Mouse (Mus musculus) forebrain, postnatal 0 days (tissue): ENCODE results near the gene Nek8. TPM values are rescaled to one million over a fixed set of nuclear protein-coding genes. Genes with fewer than 3 reads are reported as not detected.
A peak's percentile ranks its signal among the peaks of the same experiment; 100 is the strongest.

Experiments
- ATAC-seq: fragments of 200-750 bp; cut with Nextera tagmentation; 2 replicates; pipeline ENCODE4 v1.8.0; 2017; ENCODE audit warnings: mild to moderate bottlenecking, moderate library complexity
- DNase-seq: peaks from one replicate; pipeline ENCODE4 v3.0.0-alpha.2; 2015
- H3K27ac ChIP-seq: fragments of 300-500 bp; sonication (generic); 2 replicates; pipeline ENCODE4 v1.5.1; 2014; ENCODE audit warnings: low read depth, mild to moderate bottlenecking, antibody characterized with exemption, low read length, moderate library complexity, mixed read lengths
- H3K27me3 ChIP-seq: fragments of 300-500 bp; sonication (generic); 2 replicates; pipeline ENCODE4 v1.6.1; 2014; ENCODE audit warnings: mild to moderate bottlenecking, low read length, mixed read lengths; ENCODE audit not compliant: insufficient read depth
- H3K36me3 ChIP-seq: fragments of 300-500 bp; sonication (generic); 2 replicates; pipeline ENCODE4 v1.6.1; 2014; ENCODE audit warnings: mild to moderate bottlenecking, moderate library complexity; ENCODE audit not compliant: insufficient read depth
- H3K4me1 ChIP-seq: fragments of 300-500 bp; sonication (generic); 2 replicates; pipeline ENCODE4 v1.6.1; 2014; ENCODE audit warnings: antibody characterized with exemption; ENCODE audit not compliant: insufficient read depth
- H3K4me2 ChIP-seq: fragments of 300-500 bp; sonication (generic); 2 replicates; pipeline ENCODE4 v1.6.1; 2014; ENCODE audit warnings: low read depth, mild to moderate bottlenecking, moderate library complexity
- H3K4me3 ChIP-seq: fragments of 300-500 bp; sonication (generic); 2 replicates; pipeline ENCODE4 v1.5.1; 2014; ENCODE audit warnings: low read depth, low read length, mixed read lengths
- H3K9ac ChIP-seq: fragments of 300-500 bp; sonication (generic); 2 replicates; pipeline ENCODE4 v1.6.1; 2014; ENCODE audit warnings: mild to moderate bottlenecking
- H3K9me3 ChIP-seq: fragments of 300-500 bp; sonication (generic); 2 replicates; pipeline ENCODE4 v1.6.1; 2016; ENCODE audit warnings: low read length
- CTCF ChIP-seq: sonication (generic); IDR thresholded peaks from 2 replicates; pipeline ENCODE4 v1.5.1; 2016; ENCODE audit warnings: antibody characterized with exemption, control low read depth, low read depth
- WGBS: fragments of 180-500 bp; shearing (Covaris S2); extraction: QIAGEN DNeasy Blood & Tissue Kit; methylation state at CpG from one replicate; pipeline ENCODE4 v1.1.7; 2014; 5-methylcytosine and 5-hydroxymethylcytosine counted together
- polyA plus RNA-seq: library from polyadenylated mRNA; unstranded; fragments of >200 nt; fragmentation: Nextera tagmentation; extraction: Ambion mirVana; gene quantifications from 2 replicates; pipeline ENCODE4 v1.2.1, GENCODE M21; 2015
- total RNA-seq: library from RNA; depleted of rRNA; stranded (reverse); fragments of >200 nt; gene quantifications from 2 replicates; pipeline ENCODE4 v1.2.3, GENCODE M21; 2014

The Nek8 gene
- total and polyA plus RNA-seq, 2 experiments from 2014 or later = 4.7 to 5.7 TPM

- Histone ChIP-seq H3K36me3 (peaks cover 72% of the 10 kb centered on the region), H3K4me2 (no peak overlapping the region), H3K4me1 (no peaks in the 10 kb centered on the region), H3K9me3 (no peaks in the 10 kb centered on the region), H3K9ac (no peak overlapping the region), H3K27me3 (no peaks in the 10 kb centered on the region), H3K4me3 (no peak overlapping the region), H3K27ac (no peak overlapping the region)
- no peak for ATAC-seq
- 91% methylated on average over 7 of the region's 7 CpGs for WGBS
- no peak for TF ChIP-seq CTCF
- no peak for DNase-seq
These were observed 30.7 kb upstream of the Nek8 start for GRCm38 (mm10) chr11:78207190-78207589.

GRCm38 (mm10) chr11:78205361-78206206 lies 29.1 kb upstream of the Nek8 start:
- Histone ChIP-seq H3K9ac (no peak overlapping the region), H3K4me2 (no peak overlapping the region), H3K4me1 (no peaks in the 10 kb centered on the region), H3K4me3 (no peak overlapping the region), H3K9me3 (no peaks in the 10 kb centered on the region), H3K27me3 (no peaks in the 10 kb centered on the region), H3K27ac (peak overlapping the region; percentile 40; the same call in 1 of the 2 replicates), H3K36me3 (peaks cover 56% of the 10 kb centered on the region)
- WGBS = 65% methylated on average over 13 of the region's 13 CpGs
- ATAC-seq = peak; percentile 23; the same call in 1 of the 2 replicates
- TF ChIP-seq CTCF = no peak
- no peak for DNase-seq

DNA sequence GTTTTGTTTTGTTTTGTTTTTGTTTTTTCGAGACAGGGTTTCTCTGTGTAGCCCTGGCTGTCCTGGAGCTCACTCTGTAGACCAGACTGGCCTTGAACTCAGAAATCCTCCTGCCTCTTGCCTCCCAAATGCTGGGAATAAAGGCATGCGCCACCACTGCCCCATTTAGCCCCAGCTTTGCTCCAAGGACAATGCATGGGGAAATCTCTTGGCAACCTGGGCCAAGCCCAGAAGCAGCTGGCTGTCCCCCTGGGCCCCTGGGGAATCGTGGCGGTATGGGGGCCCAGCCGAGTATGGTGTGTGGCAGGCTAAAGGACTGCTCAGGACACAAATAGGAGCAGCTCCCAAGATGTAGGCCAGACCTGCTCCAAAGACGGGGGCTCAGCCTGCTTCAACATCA lies 27.8 kb upstream of the Nek8 start:
- 78% methylated on average over 6 of the region's 6 CpGs for WGBS
- H3K27ac ChIP-seq = no peak overlapping the region
- no peak overlapping the region for H3K4me2 ChIP-seq
- H3K9me3 ChIP-seq = no peaks in the 10 kb centered on the region
- no peak overlapping the region for H3K9ac ChIP-seq
- H3K4me3 ChIP-seq = no peak overlapping the region
- TF ChIP-seq CTCF = no peak
- no peak for ATAC-seq
- peaks cover 43% of the 10 kb centered on the region for H3K36me3 ChIP-seq
- no peaks in the 10 kb centered on the region for H3K27me3 ChIP-seq
- H3K4me1 ChIP-seq = no peaks in the 10 kb centered on the region
- DNase-seq = no peak

DNA sequence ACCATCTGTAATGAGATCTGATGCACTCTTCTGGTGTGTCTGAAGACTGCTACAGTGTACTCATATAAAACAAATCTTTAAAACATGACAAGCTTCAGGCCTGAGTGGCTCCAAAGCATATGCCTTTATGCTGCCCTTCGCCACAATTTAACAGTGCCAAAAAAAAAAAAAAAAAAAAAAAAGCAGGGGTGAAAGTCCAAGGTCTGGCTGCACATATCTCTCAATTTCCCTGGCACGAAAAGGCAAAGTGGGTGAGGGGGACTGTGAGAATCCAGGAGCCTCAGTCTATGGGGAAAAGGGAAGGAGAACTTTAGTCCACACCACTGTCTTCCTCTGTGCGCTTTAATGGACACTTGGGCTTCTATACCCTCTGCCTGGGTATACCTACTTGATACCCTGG lies 25.9 kb upstream of the Nek8 start:
- 92% methylated on average over 3 of the region's 3 CpGs for WGBS
- no peaks in the 10 kb centered on the region for H3K27me3 ChIP-seq
- no peak overlapping the region for H3K4me2 ChIP-seq
- peaks cover 24% of the 10 kb centered on the region for H3K36me3 ChIP-seq
- no peak overlapping the region for H3K27ac ChIP-seq
- H3K4me1 ChIP-seq = no peaks in the 10 kb centered on the region
- ATAC-seq (no peak), DNase-seq (no peak)
- H3K4me3 ChIP-seq = no peak overlapping the region
- no peak overlapping the region for H3K9ac ChIP-seq
- TF ChIP-seq CTCF = no peak
- no peaks in the 10 kb centered on the region for H3K9me3 ChIP-seq

DNA sequence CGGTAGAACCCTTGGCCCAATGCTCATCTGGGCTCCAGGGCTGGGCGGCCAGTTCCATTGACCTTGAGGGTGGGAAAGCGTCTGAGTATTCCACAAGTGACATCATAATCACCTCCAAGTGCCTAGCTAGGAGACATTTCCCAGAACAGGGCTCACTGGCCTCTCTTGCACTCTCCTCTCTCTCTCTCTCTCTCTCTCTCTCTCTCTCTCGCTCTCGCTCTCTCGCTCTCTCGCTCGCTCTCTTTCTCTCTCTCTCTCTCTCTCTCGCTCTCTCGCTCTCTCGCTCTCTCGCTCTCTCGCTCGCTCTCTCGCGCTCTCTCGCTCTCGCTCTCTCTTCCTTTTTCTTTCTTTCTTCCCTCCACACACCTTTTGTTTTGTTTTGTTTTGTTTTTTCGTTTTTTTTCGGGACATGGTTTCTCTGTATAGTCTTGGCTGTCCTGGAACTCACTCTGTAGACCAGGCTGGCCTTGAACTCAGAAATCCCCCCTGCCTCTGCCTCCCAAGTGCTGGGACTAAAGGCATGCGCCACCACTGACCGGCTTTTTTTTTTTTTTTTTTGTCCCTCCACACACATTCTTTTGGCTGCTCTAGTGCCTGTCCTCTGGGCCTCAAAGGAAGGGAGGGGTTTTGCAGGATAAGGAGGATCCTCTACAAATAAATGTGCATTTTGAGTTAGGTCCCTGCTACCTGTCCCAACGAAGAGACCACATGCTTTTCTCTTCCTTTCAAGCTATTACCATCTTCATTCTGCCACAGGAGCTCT lies 18.8 kb upstream of the Nek8 start:
- H3K4me3 ChIP-seq = peak overlapping the region; percentile 24
- 0 out of 2 replicates have a peak, but pooled peaks cover 1% of the 10 kb centered on the region for H3K4me1 ChIP-seq
- peak overlapping the region; percentile 44 for H3K4me2 ChIP-seq
- H3K27me3 ChIP-seq = no peaks in the 10 kb centered on the region
- no peak overlapping the region for H3K27ac ChIP-seq
- TF ChIP-seq CTCF = no peak
- H3K36me3 ChIP-seq = peaks cover 24% of the 10 kb centered on the region
- H3K9ac ChIP-seq = no peak overlapping the region
- H3K9me3 ChIP-seq = no peaks in the 10 kb centered on the region
- DNase-seq = no peak
- no peak for ATAC-seq
- 63% methylated on average over 23 of the region's 23 CpGs for WGBS

DNA sequence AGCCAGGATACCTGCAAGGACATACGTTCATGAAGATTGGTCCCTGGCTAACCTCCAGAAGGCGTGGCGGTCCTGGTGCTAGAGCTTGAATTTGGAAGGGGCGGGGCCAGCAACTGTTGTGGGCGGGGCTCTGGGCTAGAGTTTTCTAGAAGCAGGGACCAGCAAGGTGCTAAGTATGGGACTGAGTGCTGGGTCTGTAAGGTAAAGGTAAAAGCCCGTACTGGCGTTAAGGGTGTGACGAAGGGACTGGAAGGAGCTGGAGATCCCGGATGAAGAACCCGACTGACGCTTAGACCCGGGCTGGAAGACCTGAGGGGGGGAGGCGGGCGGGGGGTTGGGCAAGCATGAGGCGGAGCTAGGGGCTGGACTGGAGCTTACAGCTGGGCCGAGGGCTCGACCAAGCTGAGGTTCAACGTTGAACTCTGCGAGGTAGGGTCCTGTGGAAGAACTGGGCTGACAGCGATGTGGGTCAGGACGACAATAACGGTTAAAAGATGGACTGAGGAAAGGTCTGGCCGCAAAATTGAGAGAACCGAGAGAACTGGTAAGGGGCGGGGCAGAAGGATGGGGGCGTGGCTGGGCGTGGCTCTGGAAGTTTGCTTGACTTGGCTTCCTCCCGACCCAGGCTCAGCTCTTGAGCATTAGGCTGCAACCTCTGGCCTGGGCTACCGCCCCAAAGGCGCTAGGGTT lies 18.1 kb upstream of the Nek8 start:
- no peak overlapping the region for H3K27ac ChIP-seq
- H3K27me3 ChIP-seq = no peaks in the 10 kb centered on the region
- H3K4me3 ChIP-seq = peak overlapping the region; percentile 24
- H3K4me1 ChIP-seq = peaks cover 8% of the 10 kb centered on the region; the same call in 1 of the 2 replicates
- TF ChIP-seq CTCF = no peak
- peaks cover 24% of the 10 kb centered on the region for H3K36me3 ChIP-seq
- WGBS = 6% methylated on average over 29 of the region's 30 CpGs
- peak; percentile 47 for ATAC-seq
- no peaks in the 10 kb centered on the region for H3K9me3 ChIP-seq
- DNase-seq = no peak
- 0 out of 2 replicates have a peak overlapping the region, but pooled peaks have one; percentile 22 for H3K9ac ChIP-seq
- peak overlapping the region; percentile 44 for H3K4me2 ChIP-seq
